8 mouse cellular contexts compared by ENCODE assay signal in genomic region chr16:8494268-8494667, GRCm38 (mm10). TPM values are rescaled to one million over a fixed set of nuclear protein-coding genes. Genes with fewer than 3 reads are reported as not detected.
DNase-seq lines count a peak whose midpoint lies in the region; ATAC-seq and TF ChIP-seq lines count a peak whose summit lies in the region.

No protein-coding gene starts in this region.

- H3K79me2 ChIP-seq in CH12.LX (replicated peaks; ENCODE audit: control insufficient read depth, extremely low read depth, insufficient read depth, poor library complexity, severe bottlenecking), result no peaks in the 10 kb centered on the region

- H3K4me1 ChIP-seq in CH12.LX (ENCODE audit: control insufficient read depth in 1 of 2, insufficient read depth in 2 of 2), result no peaks in the 10 kb centered on the region; a peak in 1 of 4 replicates
- no peaks in the 10 kb centered on the region for H3K4me1 ChIP-seq in liver, embryonic 11.5 days (replicated peaks; ENCODE audit: control insufficient read depth, insufficient read depth, low read length)
- H3K4me1 ChIP-seq in neural tube, embryonic 14.5 days (ENCODE audit: control insufficient read depth, insufficient read depth, low read length), result peaks cover 5% of the 10 kb centered on the region; the same call in 1 of the 2 replicates

- no peak for TF ChIP-seq POLR2A in CH12.LX (IDR thresholded peaks at IDR 0.05; ENCODE audit: low read depth, low read length)

- TF ChIP-seq CTCF in CH12.LX (conservative IDR thresholded peaks at IDR 0.05 in 1 of 2, IDR thresholded peaks at IDR 0.05 in 1 of 2; ENCODE audit: low read depth in 2 of 2, low read length in 2 of 2), result peak; percentile 81 to 97

- dilution Hi-C loops in CH12.LX (cut with MboI; ENCODE audit: extremely low pct_ligation_motif_present, extremely low pct_unique_long_range_greater_than_20kb, low sequenced_read_pairs), result no loop called here

- TF ChIP-seq EP300 in CH12.LX (IDR thresholded peaks at IDR 0.05; ENCODE audit: low read length), result no peak

- H3K9me3 ChIP-seq in CH12.LX (replicated peaks; ENCODE audit: low read length), result no peaks in the 10 kb centered on the region
- H3K9me3 ChIP-seq in liver, embryonic 11.5 days (ENCODE audit: control insufficient read depth, low read length), result no peaks in the 10 kb centered on the region
- no peaks in the 10 kb centered on the region for H3K9me3 ChIP-seq in neural tube, embryonic 14.5 days (ENCODE audit: control insufficient read depth, low read length)

- no peak overlapping the region for H3K4me3 ChIP-seq in CH12.LX (replicated peaks in 1 of 3; ENCODE audit: low read depth in 2 of 3, low read length in 2 of 3, poor library complexity in 1 of 3)
- no peak overlapping the region for H3K4me3 ChIP-seq in liver, embryonic 11.5 days (ENCODE audit: low read depth, low read length)
- no peak overlapping the region for H3K4me3 ChIP-seq in neural tube, embryonic 14.5 days (ENCODE audit: low read depth, low read length)

- H3K9ac ChIP-seq in CH12.LX (ENCODE audit: insufficient read depth, low read depth), result no peak overlapping the region
- no peak overlapping the region for H3K9ac ChIP-seq in liver, embryonic 11.5 days (ENCODE audit: low read depth, low read length)
- H3K9ac ChIP-seq in neural tube, embryonic 14.5 days (replicated peaks; ENCODE audit: low read depth, low read length), result no peak overlapping the region

- H3K36me3 ChIP-seq in CH12.LX (replicated peaks in 1 of 2; ENCODE audit: control insufficient read depth in 1 of 2, insufficient read depth in 1 of 2, low read length in 1 of 2), result peaks cover 10 to 30% of the 10 kb centered on the region in 2 experiments
- no peaks in the 10 kb centered on the region for H3K36me3 ChIP-seq in liver, embryonic 11.5 days (ENCODE audit: control insufficient read depth, insufficient read depth, low read length)
- no peaks in the 10 kb centered on the region for H3K36me3 ChIP-seq in neural tube, embryonic 14.5 days (ENCODE audit: control insufficient read depth, insufficient read depth, low read length)

- 0 out of 2 replicates have a peak, but pooled peaks have one; percentile 57 for ATAC-seq in liver, embryonic 11.5 days (replicated peaks; ENCODE audit: low FRiP score)
- peak; percentile 64; the same call in 1 of the 2 replicates for ATAC-seq in neural tube, embryonic 14.5 days (ENCODE audit: low read depth)

- H3K4me2 ChIP-seq in CH12.LX (ENCODE audit: insufficient read depth, low read depth, poor library complexity, severe bottlenecking), result no peak overlapping the region
- H3K4me2 ChIP-seq in liver, embryonic 11.5 days, result no peak overlapping the region
- no peak overlapping the region for H3K4me2 ChIP-seq in neural tube, embryonic 14.5 days (ENCODE audit: low read depth, low read length)

- peak; percentile 74 for DNase-seq in CH12.LX (ENCODE audit: extremely low read depth)
- peak; percentile 83 for DNase-seq in adrenal gland, postnatal 14 days
- peak; percentile 67 for DNase-seq in embryo, embryonic 11.5 days (ENCODE audit: low read depth, low spot score)
- peak; percentile 44 to 63 for DNase-seq in heart, adult 9 months (ENCODE audit: low spot score in 2 of 2)
- peak; percentile 76 for DNase-seq in kidney, adult 9 months
- DNase-seq in liver, embryonic 11.5 days (ENCODE audit: low spot score), result peak; percentile 52
- DNase-seq in testis, postnatal 10 days (ENCODE audit: low spot score), result peak; percentile 77

- TF ChIP-seq RAD21 in CH12.LX (IDR thresholded peaks at IDR 0.05; ENCODE audit: low read depth, low read length), result peak; percentile 96

- H3K27ac ChIP-seq in CH12.LX (ENCODE audit: insufficient read depth, low read depth), result no peak overlapping the region
- H3K27ac ChIP-seq in liver, embryonic 11.5 days (ENCODE audit: low read depth, low read length), result no peak overlapping the region
- H3K27ac ChIP-seq in neural tube, embryonic 14.5 days (ENCODE audit: low read depth, low read length), result no peak overlapping the region

- in situ Hi-C loops in CH12.LX (cut with MboI; ENCODE audit: low pct_ligation_motif_present, low pct_unique_long_range_greater_than_20kb, low sequenced_read_pairs), result loop anchor here (5.0 to 10.0 kb wide), 3 partner anchors 77 to 381 kb away; no protein-coding TSS in a partner anchor

- 22% methylated on average over 4 of the region's 4 CpGs for WGBS in liver, embryonic 11.5 days
- 15% methylated on average over 4 of the region's 4 CpGs for WGBS in neural tube, embryonic 14.5 days

- H3K27me3 ChIP-seq in CH12.LX (replicated peaks), result no peaks in the 10 kb centered on the region
- no peaks in the 10 kb centered on the region for H3K27me3 ChIP-seq in liver, embryonic 11.5 days (replicated peaks; ENCODE audit: control insufficient read depth, insufficient read depth, low read length)
- H3K27me3 ChIP-seq in neural tube, embryonic 14.5 days (ENCODE audit: control insufficient read depth, insufficient read depth, low read length), result no peaks in the 10 kb centered on the region

TF ChIP-seq in CH12.LX, 34 proteins besides CTCF, POLR2A, EP300 and RAD21:
- TF ChIP-seq MEF2A (IDR thresholded peaks at IDR 0.05; ENCODE audit: borderline replicate concordance, low read depth, low read length), result no peak
- peak; percentile 95 for TF ChIP-seq SMC3 (IDR thresholded peaks at IDR 0.05; ENCODE audit: low read depth, low read length)
- no peak for TF ChIP-seq MAX (IDR thresholded peaks at IDR 0.05; ENCODE audit: low read length)
- TF ChIP-seq ZC3H11A (IDR thresholded peaks at IDR 0.05; ENCODE audit: low read depth, low read length), result peak; percentile 71

RNA-seq across cellular contexts. Expression of gene Abat, which starts 19.0 kb away (rescaled TPM):
- 0.04 and 0.17 TPM in 2 replicates for total RNA-seq in CH12.LX (2012; rRNA removed)
- not detected in 2 replicates for total RNA-seq in CH12.LX (2014; rRNA removed)
- polyA plus RNA-seq in CH12.LX (2012; ENCODE audit: insufficient read length, low read depth), result not detected in 2 replicates
- 27.5 and 49.6 TPM in 2 replicates for total RNA-seq in adrenal gland, postnatal 14 days (2021)
- 25.6 and 29.2 TPM in 2 replicates for polyA plus RNA-seq in liver, embryonic 11.5 days (2014; fragmentation: Nextera tagmentation; extraction: Ambion mirVana)
- 84.9 and 115 TPM in 2 replicates for polyA plus RNA-seq in neural tube, embryonic 14.5 days (2014; fragmentation: Nextera tagmentation; extraction: Ambion mirVana)

RNA-seq across cellular contexts. Expression of gene Mettl22, which starts 23.7 kb away (rescaled TPM):
- total RNA-seq in CH12.LX (2012; rRNA removed) (25.4 and 39.4 TPM in 2 replicates), CH12.LX (2014; rRNA removed) (48.6 and 64.2 TPM in 2 replicates)
- polyA plus RNA-seq in CH12.LX (2012; ENCODE audit: insufficient read length, low read depth), result 27.5 and 38.8 TPM in 2 replicates
- 18.8 and 21.0 TPM in 2 replicates for total RNA-seq in adrenal gland, postnatal 14 days (2021)
- polyA plus RNA-seq in liver, embryonic 11.5 days (2014; fragmentation: Nextera tagmentation; extraction: Ambion mirVana), result 21.3 and 22.3 TPM in 2 replicates
- 48.4 and 63.4 TPM in 2 replicates for polyA plus RNA-seq in neural tube, embryonic 14.5 days (2014; fragmentation: Nextera tagmentation; extraction: Ambion mirVana)

Comparison
In these comparisons a context has a peak if more than half of its experiments do, and no peak if none do; other contexts are left out.
1. RNA of gene Abat, which starts 19.0 kb away (polyA plus RNA-seq): 84.9 to 115 TPM in neural tube, embryonic 14.5 days and 25.6 to 29.2 TPM in liver, embryonic 11.5 days; not detected in CH12.LX; every median in the first group is over 10 times any median in the second.
2. Peak in every context shown above with its lines, with median percentiles within 50 percentile points of each other: DNase-seq.